25 mouse cellular contexts compared by ENCODE assay signal in genomic region chr6:97789700-97790099, GRCm38 (mm10). TPM values are rescaled to one million over a fixed set of nuclear protein-coding genes. Genes with fewer than 3 reads are reported as not detected.
DNase-seq lines count a peak whose midpoint lies in the region; ATAC-seq lines count a peak whose summit lies in the region.
"Had no signal": no experiment of that assay in that cellular context is flagged by ENCODE, and none has a peak within 500 bp of the region (broad histone marks: within the 10 kb centered on the region; RNA-seq: fewer than 3 reads in every experiment).

No protein-coding gene starts in this region.

- WGBS in neural tube, embryonic 15.5 days = 80% methylated on average over 7 of the region's 7 CpGs

- H3K36me3 ChIP-seq in neural tube, embryonic 15.5 days = no peaks in the 10 kb centered on the region
- H3K36me3 ChIP-seq: embryonic facial prominence, embryonic 10.5 days; embryonic facial prominence, embryonic 12.5 days; forebrain, embryonic 15.5 days; G1E had no signal

- no peak overlapping the region for H3K4me3 ChIP-seq in neural tube, embryonic 15.5 days (replicated peaks)
- H3K4me3 ChIP-seq: embryonic facial prominence, embryonic 10.5 days; embryonic facial prominence, embryonic 12.5 days; forebrain, embryonic 13.5 days; forebrain, embryonic 15.5 days had no signal

- no peak overlapping the region for H3K4me2 ChIP-seq in neural tube, embryonic 15.5 days
- H3K4me2 ChIP-seq: embryonic facial prominence, embryonic 12.5 days; forebrain, embryonic 13.5 days; forebrain, embryonic 15.5 days had no signal

- no peak overlapping the region for H3K27ac ChIP-seq in neural tube, embryonic 15.5 days (replicated peaks)
- H3K27ac ChIP-seq: embryonic facial prominence, embryonic 10.5 days; embryonic facial prominence, embryonic 12.5 days; forebrain, embryonic 13.5 days; forebrain, embryonic 15.5 days had no signal

- no peak overlapping the region for H3K9ac ChIP-seq in neural tube, embryonic 15.5 days (replicated peaks)
- H3K9ac ChIP-seq: embryonic facial prominence, embryonic 12.5 days; forebrain, embryonic 13.5 days; forebrain, embryonic 15.5 days had no signal

- no peaks in the 10 kb centered on the region for H3K27me3 ChIP-seq in neural tube, embryonic 15.5 days (replicated peaks)
- H3K27me3 ChIP-seq: CH12.LX; embryonic facial prominence, embryonic 12.5 days; forebrain, embryonic 13.5 days; forebrain, embryonic 15.5 days; Patski had no signal

- no peaks in the 10 kb centered on the region for H3K4me1 ChIP-seq in neural tube, embryonic 15.5 days
- H3K4me1 ChIP-seq: embryonic facial prominence, embryonic 10.5 days; embryonic facial prominence, embryonic 12.5 days; forebrain, embryonic 13.5 days; forebrain, embryonic 15.5 days had no signal

- peak; percentile 84 for ATAC-seq in frontal cortex, adult (ENCODE audit: low TSS enrichment)
- no peak for ATAC-seq in neural tube, embryonic 15.5 days (ENCODE audit: low FRiP score)
- ATAC-seq: activated CD4-positive, CD25-positive, alpha-beta regulatory T cell, adult 4 months; CD4-positive, CD25-positive, alpha-beta regulatory T cell, adult 4 months; forebrain, embryonic 13.5 days; forebrain, embryonic 15.5 days; Patski had no signal

- H3K9me3 ChIP-seq in neural tube, embryonic 15.5 days (replicated peaks) = no peaks in the 10 kb centered on the region
- H3K9me3 ChIP-seq: embryonic facial prominence, embryonic 10.5 days; embryonic facial prominence, embryonic 12.5 days; forebrain, embryonic 13.5 days; forebrain, embryonic 15.5 days had no signal

- no peak for DNase-seq in frontal cortex, postnatal 10 days (ENCODE audit: low spot score in 2 of 2)
- peak; percentile 22 for DNase-seq in right cerebral cortex, adult 18-20 months
- DNase-seq in right cerebral cortex, postnatal 4 days = no peak
- peak; percentile 10 for DNase-seq in right cerebral cortex, postnatal 14 days
- no peak for DNase-seq in right cerebral cortex, postnatal 10 days (ENCODE audit: low spot score in 2 of 2)
- DNase-seq: adrenal gland, adult 8-10 months; adrenal gland, postnatal 14 days; adrenal gland, postnatal 36 days; B cell, adult 2 months; cerebellum, adult 11 months; cerebellum, adult 2 months; cerebellum, adult 9-10 months; cerebellum, postnatal 10 days; cerebellum, postnatal 25 days had no signal

RNA-seq across cellular contexts. Expression of gene Mitf, which starts 17.2 kb away (rescaled TPM):
- 1.1 and 1.2 TPM in 2 replicates for polyA plus RNA-seq in neural tube, embryonic 15.5 days (2015; fragmentation: Nextera tagmentation; extraction: Ambion mirVana)
- polyA plus RNA-seq: G1E had no signal

Comparison
In these comparisons a context has a peak if more than half of its experiments do, and no peak if none do; other contexts are left out.
1. DNase-seq: peak in right cerebral cortex, adult 18-20 months (single experiment) and right cerebral cortex, postnatal 14 days (single experiment); none in frontal cortex, postnatal 10 days (0 of 2), right cerebral cortex, postnatal 4 days (single experiment) and right cerebral cortex, postnatal 10 days (0 of 2).